Mouse (Mus musculus) megakaryocyte, embryonic 14.5 days (primary cell): ENCODE results near the gene Ptbp1.

ENCODE experiments used
- FLI1 ChIP-seq: IDR thresholded peaks from 2 replicates; pipeline ENCODE4 v1.6.1; 2012; ENCODE audit warnings: low read length, inconsistent platforms, mixed read lengths
- GATA1 ChIP-seq: IDR thresholded peaks from 3 replicates; pipeline ENCODE4 v1.6.1; 2012; ENCODE audit warnings: mixed read lengths, low read length, inconsistent platforms, borderline replicate concordance

DNA sequence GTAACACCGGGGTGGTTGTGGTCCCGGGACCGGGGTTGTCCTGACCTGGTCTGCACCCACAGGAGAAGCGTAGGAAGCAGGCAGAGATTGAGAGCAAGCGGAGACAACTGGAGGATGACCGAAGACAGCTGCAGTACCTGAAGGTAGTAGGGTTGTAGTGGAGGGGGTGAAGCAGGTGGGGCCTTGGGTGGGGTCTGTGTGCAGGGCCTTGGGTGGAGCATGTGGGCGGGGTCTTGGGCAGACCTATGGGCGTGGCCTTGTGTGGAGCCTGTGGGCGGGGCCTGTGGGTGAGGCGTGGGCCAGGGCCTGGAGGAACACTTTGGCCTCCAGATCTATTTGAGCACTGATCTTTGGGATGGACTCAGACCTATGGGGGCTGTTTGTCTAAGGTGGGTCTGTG lies 47.3 kb upstream of the Ptbp1 start:
- TF ChIP-seq FLI1 (no peak), GATA1 (no peak)
